Mouse (Mus musculus) erythroblast, embryonic 14.5 days (primary cell): Measurements from ENCODE around the gene Nradd.

ENCODE experiments used
- GATA1 ChIP-seq: IDR thresholded peaks from 2 replicates; pipeline ENCODE4 v1.6.1; 2012; ENCODE audit warnings: low read length, inconsistent platforms, mixed read lengths
- TAL1 ChIP-seq: IDR thresholded peaks from 3 replicates; pipeline ENCODE4 v1.6.1; 2012; ENCODE audit warnings: low read length, inconsistent platforms, mixed read lengths

- TF ChIP-seq GATA1: no peak
- TF ChIP-seq TAL1: no peak
Measured at GRCm38 (mm10) chr9:110669785-110670184, 45.5 kb upstream of the Nradd start.
